Mouse (Mus musculus): ENCODE results near the gene Tmem212.

Gene Tmem212

GRCm38 (mm10) chr3:27878854-27879610 is 17.1 kb downstream of the Tmem212 start:
- H3K36me3 ChIP-seq (ENCODE audit: insufficient read depth, low read length) = no peaks in the 10 kb centered on the region
- no peaks in the 10 kb centered on the region for H3K27me3 ChIP-seq (ENCODE audit: insufficient read depth, low read length)
- H3K4me3 ChIP-seq (replicated peaks; ENCODE audit: low read length) = no peak overlapping the region
- no peaks in the 10 kb centered on the region for H3K4me1 ChIP-seq (replicated peaks; ENCODE audit: low read depth, low read length)
- no peaks in the 10 kb centered on the region for H3K9me3 ChIP-seq (ENCODE audit: low read length)
- TF ChIP-seq NANOG (IDR thresholded peaks at IDR 0.05; ENCODE audit: borderline replicate concordance, low read length) (no peak), POU5F1 (IDR thresholded peaks at IDR 0.05; ENCODE audit: borderline replicate concordance, low read length) (no peak), CTCF (conservative IDR thresholded peaks at IDR 0.05; ENCODE audit: low read length) (no peak)

GRCm38 (mm10) chr3:27873268-27874073 is 22.7 kb downstream of the Tmem212 start:
- Histone ChIP-seq H3K4me3 (replicated peaks; ENCODE audit: low read length) (no peak overlapping the region), H3K27me3 (ENCODE audit: insufficient read depth, low read length) (0 out of 2 replicates have a peak, but pooled peaks cover 9% of the 10 kb centered on the region), H3K9me3 (ENCODE audit: low read length) (no peaks in the 10 kb centered on the region), H3K36me3 (ENCODE audit: insufficient read depth, low read length) (no peaks in the 10 kb centered on the region), H3K4me1 (replicated peaks; ENCODE audit: low read depth, low read length) (peaks cover 13% of the 10 kb centered on the region)
- TF ChIP-seq NANOG (IDR thresholded peaks at IDR 0.05; ENCODE audit: borderline replicate concordance, low read length) = no peak
- TF ChIP-seq CTCF (conservative IDR thresholded peaks at IDR 0.05; ENCODE audit: low read length) = no peak
- no peak for TF ChIP-seq POU5F1 (IDR thresholded peaks at IDR 0.05; ENCODE audit: borderline replicate concordance, low read length)

GRCm38 (mm10) chr3:27872429-27872828 is 23.7 kb downstream of the Tmem212 start:
- Histone ChIP-seq H3K36me3 (ENCODE audit: insufficient read depth, low read length) (no peaks in the 10 kb centered on the region), H3K4me1 (replicated peaks; ENCODE audit: low read depth, low read length) (peaks cover 13% of the 10 kb centered on the region), H3K27me3 (ENCODE audit: insufficient read depth, low read length) (0 out of 2 replicates have a peak, but pooled peaks cover 9% of the 10 kb centered on the region), H3K9me3 (ENCODE audit: low read length) (no peaks in the 10 kb centered on the region), H3K4me3 (replicated peaks; ENCODE audit: low read length) (no peak overlapping the region)
- TF ChIP-seq NANOG (IDR thresholded peaks at IDR 0.05; ENCODE audit: borderline replicate concordance, low read length) (peak; percentile 76; the same call in 1 of the 2 replicates), CTCF (conservative IDR thresholded peaks at IDR 0.05; ENCODE audit: low read length) (no peak)

GRCm38 (mm10) chr3:27871891-27872290 is 24.3 kb downstream of the Tmem212 start:
- Histone ChIP-seq H3K27me3 (ENCODE audit: insufficient read depth, low read length) (0 out of 2 replicates have a peak, but pooled peaks cover 9% of the 10 kb centered on the region), H3K9me3 (ENCODE audit: low read length) (no peaks in the 10 kb centered on the region), H3K4me3 (replicated peaks; ENCODE audit: low read length) (no peak overlapping the region), H3K36me3 (ENCODE audit: insufficient read depth, low read length) (no peaks in the 10 kb centered on the region), H3K4me1 (replicated peaks; ENCODE audit: low read depth, low read length) (peaks cover 13% of the 10 kb centered on the region)
- TF ChIP-seq CTCF (conservative IDR thresholded peaks at IDR 0.05; ENCODE audit: low read length) (no peak), NANOG (IDR thresholded peaks at IDR 0.05; ENCODE audit: borderline replicate concordance, low read length) (no peak), POU5F1 (IDR thresholded peaks at IDR 0.05; ENCODE audit: borderline replicate concordance, low read length) (no peak)

GRCm38 (mm10) chr3:27871371-27871770 is 24.8 kb downstream of the Tmem212 start:
- no peaks in the 10 kb centered on the region for H3K36me3 ChIP-seq (ENCODE audit: insufficient read depth, low read length)
- TF ChIP-seq CTCF (conservative IDR thresholded peaks at IDR 0.05; ENCODE audit: low read length) (no peak), POU5F1 (IDR thresholded peaks at IDR 0.05; ENCODE audit: borderline replicate concordance, low read length) (no peak), NANOG (IDR thresholded peaks at IDR 0.05; ENCODE audit: borderline replicate concordance, low read length) (no peak)
- H3K4me3 ChIP-seq (replicated peaks; ENCODE audit: low read length) = no peak overlapping the region
- no peaks in the 10 kb centered on the region for H3K9me3 ChIP-seq (ENCODE audit: low read length)
- 0 out of 2 replicates have a peak, but pooled peaks cover 9% of the 10 kb centered on the region for H3K27me3 ChIP-seq (ENCODE audit: insufficient read depth, low read length)
- H3K4me1 ChIP-seq (replicated peaks; ENCODE audit: low read depth, low read length) = peaks cover 13% of the 10 kb centered on the region

GRCm38 (mm10) chr3:27868681-27869080 is 27.5 kb downstream of the Tmem212 start:
- H3K27me3 ChIP-seq (ENCODE audit: insufficient read depth, low read length) = 0 out of 2 replicates have a peak, but pooled peaks cover 9% of the 10 kb centered on the region
- TF ChIP-seq POU5F1 (IDR thresholded peaks at IDR 0.05; ENCODE audit: borderline replicate concordance, low read length) (no peak), NANOG (IDR thresholded peaks at IDR 0.05; ENCODE audit: borderline replicate concordance, low read length) (no peak), CTCF (conservative IDR thresholded peaks at IDR 0.05; ENCODE audit: low read length) (no peak)
- no peaks in the 10 kb centered on the region for H3K36me3 ChIP-seq (ENCODE audit: insufficient read depth, low read length)
- no peak overlapping the region for H3K4me3 ChIP-seq (replicated peaks; ENCODE audit: low read length)
- no peaks in the 10 kb centered on the region for H3K9me3 ChIP-seq (ENCODE audit: low read length)
- H3K4me1 ChIP-seq (replicated peaks; ENCODE audit: low read depth, low read length) = peaks cover 17% of the 10 kb centered on the region

GRCm38 (mm10) chr3:27867731-27868130 is 28.4 kb downstream of the Tmem212 start:
- Histone ChIP-seq H3K4me1 (replicated peaks; ENCODE audit: low read depth, low read length) (peaks cover 23% of the 10 kb centered on the region), H3K4me3 (replicated peaks; ENCODE audit: low read length) (no peak overlapping the region), H3K36me3 (ENCODE audit: insufficient read depth, low read length) (no peaks in the 10 kb centered on the region), H3K27me3 (ENCODE audit: insufficient read depth, low read length) (0 out of 2 replicates have a peak, but pooled peaks cover 5% of the 10 kb centered on the region), H3K9me3 (ENCODE audit: low read length) (no peaks in the 10 kb centered on the region)
- TF ChIP-seq NANOG (IDR thresholded peaks at IDR 0.05; ENCODE audit: borderline replicate concordance, low read length) (no peak), POU5F1 (IDR thresholded peaks at IDR 0.05; ENCODE audit: borderline replicate concordance, low read length) (no peak), CTCF (conservative IDR thresholded peaks at IDR 0.05; ENCODE audit: low read length) (no peak)

Data from E14TG2a.4 (cell line).